Mouse (Mus musculus): ENCODE data around the gene Acot7. TPM values are rescaled to one million over a fixed set of nuclear protein-coding genes. Genes with fewer than 3 reads are reported as not detected.

Gene Acot7
- polyA plus RNA-seq, 1 experiment from 2014 or later: 51.1 TPM

GRCm38 (mm10) chr4:152287317-152288120 lies 109.6 kb downstream of the Acot7 start:
- Histone ChIP-seq H3K4me1 (replicated peaks; ENCODE audit: control insufficient read depth, insufficient read depth, low read length) (peaks cover 19% of the 10 kb centered on the region), H3K9ac (ENCODE audit: low read depth, low read length) (no peak overlapping the region)
- WGBS: 25% methylated on average over 19 of the region's 19 CpGs

DNA sequence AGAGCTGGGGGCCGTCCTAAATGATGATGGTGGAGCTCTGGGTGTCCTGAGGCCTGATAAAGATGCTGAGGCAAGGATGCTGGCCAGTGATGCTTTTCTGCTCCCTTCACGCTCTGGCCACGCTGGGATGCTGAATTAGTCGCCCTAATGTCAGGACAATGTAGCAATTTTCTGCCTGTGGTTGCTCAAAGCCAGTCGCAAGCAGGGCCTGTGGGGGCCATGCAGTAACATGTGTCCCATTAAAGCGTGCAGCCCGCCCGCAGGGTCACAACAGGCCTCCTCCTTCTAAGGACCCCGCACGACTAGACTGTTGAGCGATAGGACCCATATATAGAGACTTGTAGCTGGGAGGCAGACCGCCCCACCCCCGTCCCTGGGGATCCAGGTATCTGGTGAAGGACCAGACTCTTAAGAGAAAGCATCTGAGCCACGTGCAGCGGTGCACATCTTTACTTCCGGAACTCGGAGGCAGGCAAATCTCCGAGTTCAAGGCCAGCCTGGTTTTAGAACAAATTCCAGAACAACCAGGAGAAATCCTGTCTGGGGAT lies 110.5 kb downstream of the Acot7 start:
- DNase-seq (ENCODE audit: low spot score) (no peak), ATAC-seq (replicated peaks; ENCODE audit: low FRiP score) (no peak)
- Histone ChIP-seq H3K27me3 (replicated peaks; ENCODE audit: control insufficient read depth, insufficient read depth, low read length) (peaks cover 90% of the 10 kb centered on the region), H3K9me3 (ENCODE audit: control insufficient read depth, low read length) (no peaks in the 10 kb centered on the region), H3K4me3 (ENCODE audit: low read depth, low read length) (no peak overlapping the region), H3K9ac (ENCODE audit: low read depth, low read length) (no peak overlapping the region), H3K36me3 (ENCODE audit: control insufficient read depth, insufficient read depth, low read length) (no peaks in the 10 kb centered on the region), H3K27ac (ENCODE audit: low read depth, low read length) (no peak overlapping the region), H3K4me1 (replicated peaks; ENCODE audit: control insufficient read depth, insufficient read depth, low read length) (peaks cover 10% of the 10 kb centered on the region), H3K4me2 (no peak overlapping the region)
- WGBS: 59% methylated on average over 18 of the region's 18 CpGs

More at GRCm38 (mm10) chr4:152287317-152288120, 109.6 kb downstream of the Acot7 start:
- Histone ChIP-seq H3K4me2 (no peak overlapping the region), H3K36me3 (ENCODE audit: control insufficient read depth, insufficient read depth, low read length) (no peaks in the 10 kb centered on the region), H3K4me3 (ENCODE audit: low read depth, low read length) (no peak overlapping the region), H3K9me3 (ENCODE audit: control insufficient read depth, low read length) (no peaks in the 10 kb centered on the region), H3K27ac (ENCODE audit: low read depth, low read length) (no peak overlapping the region), H3K27me3 (replicated peaks; ENCODE audit: control insufficient read depth, insufficient read depth, low read length) (peaks cover 92% of the 10 kb centered on the region)
- no peak for DNase-seq (ENCODE audit: low spot score)
- no peak for ATAC-seq (replicated peaks; ENCODE audit: low FRiP score)

DNA sequence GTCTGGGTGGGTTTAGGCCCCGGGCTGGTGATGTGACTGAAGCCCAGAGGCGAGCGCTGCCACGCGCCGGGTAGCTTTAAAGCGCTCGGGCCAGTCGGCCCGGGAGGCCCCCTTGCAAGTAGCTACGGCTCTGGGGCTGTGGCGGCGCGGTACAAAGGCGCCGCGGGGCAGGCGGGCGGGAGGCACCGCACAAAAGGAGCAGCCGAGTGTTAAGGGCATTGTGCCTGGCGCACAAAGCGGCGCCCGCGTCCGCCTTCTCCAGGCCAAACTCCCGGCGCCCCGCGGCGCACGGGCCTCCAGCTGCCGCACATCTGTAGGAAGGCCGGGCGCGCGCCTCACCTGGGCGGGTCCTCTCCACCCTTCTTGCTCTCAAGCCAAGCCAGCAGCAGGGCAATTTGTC lies 112.5 kb downstream of the Acot7 start:
- peak overlapping the region; percentile 27; the same call in 1 of the 2 replicates for H3K4me2 ChIP-seq
- 3% methylated on average over 39 of the region's 39 CpGs for WGBS
- no peaks in the 10 kb centered on the region for H3K36me3 ChIP-seq (ENCODE audit: control insufficient read depth, insufficient read depth, low read length)

GRCm38 (mm10) chr4:152290991-152291390 lies 113.1 kb downstream of the Acot7 start:
- H3K4me1 ChIP-seq (replicated peaks; ENCODE audit: control insufficient read depth, insufficient read depth, low read length): peaks cover 14% of the 10 kb centered on the region
- H3K27ac ChIP-seq (ENCODE audit: low read depth, low read length): no peak overlapping the region
- DNase-seq (ENCODE audit: low spot score) (no peak), ATAC-seq (replicated peaks; ENCODE audit: low FRiP score) (no peak)
- no peaks in the 10 kb centered on the region for H3K9me3 ChIP-seq (ENCODE audit: control insufficient read depth, low read length)
- H3K27me3 ChIP-seq (replicated peaks; ENCODE audit: control insufficient read depth, insufficient read depth, low read length): peaks cover 71% of the 10 kb centered on the region
- H3K36me3 ChIP-seq (ENCODE audit: control insufficient read depth, insufficient read depth, low read length): no peaks in the 10 kb centered on the region
- no peak overlapping the region for H3K9ac ChIP-seq (ENCODE audit: low read depth, low read length)
- no peak overlapping the region for H3K4me2 ChIP-seq
- H3K4me3 ChIP-seq (ENCODE audit: low read depth, low read length): no peak overlapping the region
- 29% methylated on average over 11 of the region's 11 CpGs for WGBS

More for the DNA sequence above, 112.5 kb downstream of the Acot7 start:
- H3K4me1 ChIP-seq (replicated peaks; ENCODE audit: control insufficient read depth, insufficient read depth, low read length): peaks cover 11% of the 10 kb centered on the region
- H3K9me3 ChIP-seq (ENCODE audit: control insufficient read depth, low read length): no peaks in the 10 kb centered on the region
- H3K4me3 ChIP-seq (ENCODE audit: low read depth, low read length): 0 out of 2 replicates have a peak overlapping the region, but pooled peaks have one; percentile 10
- no peak overlapping the region for H3K9ac ChIP-seq (ENCODE audit: low read depth, low read length)
- H3K27me3 ChIP-seq (replicated peaks; ENCODE audit: control insufficient read depth, insufficient read depth, low read length): peaks cover 77% of the 10 kb centered on the region
- ATAC-seq (replicated peaks; ENCODE audit: low FRiP score) (no peak), DNase-seq (ENCODE audit: low spot score) (no peak)
- H3K27ac ChIP-seq (ENCODE audit: low read depth, low read length): no peak overlapping the region

DNA sequence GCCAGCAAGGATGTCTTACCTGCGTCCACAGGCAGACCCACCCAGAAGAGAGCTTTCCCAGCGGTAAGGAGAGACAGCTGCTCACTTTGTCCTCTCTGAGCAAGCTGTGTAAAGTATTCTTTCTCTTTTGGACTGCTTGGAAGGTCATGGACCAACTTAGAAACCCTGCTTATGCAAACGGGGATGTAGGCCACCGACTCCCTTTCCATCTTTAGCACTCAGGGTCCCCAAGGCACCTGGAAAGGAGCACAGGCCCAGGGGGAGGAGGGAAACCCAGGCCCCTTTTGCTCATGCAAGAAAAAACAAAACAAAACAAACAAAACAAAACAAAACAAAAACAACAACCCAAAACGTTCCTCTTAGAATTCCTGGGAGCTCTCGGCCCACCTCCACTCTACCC lies 113.6 kb downstream of the Acot7 start, which contains the start of gene Hes3:
TSS of gene Hes3 (minus strand) at position 101 of the 400 bp plus-strand sequence.
- ATAC-seq (replicated peaks; ENCODE audit: low FRiP score) (no peak), DNase-seq (ENCODE audit: low spot score) (no peak)
- WGBS: 26% methylated on average over 6 of the region's 6 CpGs
- H3K4me1 ChIP-seq (replicated peaks; ENCODE audit: control insufficient read depth, insufficient read depth, low read length): peaks cover 9% of the 10 kb centered on the region
- no peaks in the 10 kb centered on the region for H3K36me3 ChIP-seq (ENCODE audit: control insufficient read depth, insufficient read depth, low read length)
- no peak within 1 kb of the TSS for H3K9ac ChIP-seq (ENCODE audit: low read depth, low read length)
- no peak within 1 kb of the TSS for H3K27ac ChIP-seq (ENCODE audit: low read depth, low read length)
- H3K9me3 ChIP-seq (ENCODE audit: control insufficient read depth, low read length): no peaks in the 10 kb centered on the region
- peak within 1 kb of the TSS; percentile 27; the same call in 1 of the 2 replicates for H3K4me2 ChIP-seq
- peaks cover 65% of the 10 kb centered on the region for H3K27me3 ChIP-seq (replicated peaks; ENCODE audit: control insufficient read depth, insufficient read depth, low read length)
- H3K4me3 ChIP-seq (ENCODE audit: low read depth, low read length): 0 out of 2 replicates have a peak within 1 kb of the TSS, but pooled peaks have one; percentile 10

DNA sequence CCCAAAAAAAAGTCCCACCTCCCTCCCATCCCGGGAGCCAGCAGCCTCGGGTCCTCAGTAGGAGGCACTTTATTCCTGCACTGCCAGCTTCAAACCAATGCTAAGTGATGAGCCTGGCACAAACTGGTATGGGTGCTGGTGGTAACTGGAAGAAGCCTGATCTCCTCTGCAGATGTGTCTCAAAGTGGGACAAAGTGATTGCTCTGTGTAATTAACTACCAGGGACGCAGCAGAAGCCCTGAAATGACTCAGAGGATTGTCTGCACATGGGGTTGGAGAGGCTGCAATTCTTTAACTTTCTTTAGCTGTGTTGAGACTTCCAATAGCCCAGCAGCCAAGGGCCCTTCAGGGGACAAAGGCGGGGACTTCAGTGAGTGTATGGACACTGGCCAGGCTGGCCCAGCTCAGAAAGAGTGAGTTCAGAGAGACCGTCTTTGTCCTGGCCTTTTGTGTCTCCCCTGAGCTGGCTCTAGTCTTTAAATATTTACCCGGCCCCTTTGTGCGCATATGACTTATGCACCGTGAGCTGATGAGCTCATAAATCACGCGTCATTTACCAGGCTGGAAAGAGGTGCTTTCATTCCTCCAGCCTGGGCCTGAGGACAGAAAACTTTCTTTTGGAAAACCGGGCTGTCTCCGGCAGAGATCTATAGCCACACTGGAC lies 114.3 kb downstream of the Acot7 start:
- Histone ChIP-seq H3K4me1 (replicated peaks; ENCODE audit: control insufficient read depth, insufficient read depth, low read length) (peaks cover 9% of the 10 kb centered on the region), H3K9ac (ENCODE audit: low read depth, low read length) (no peak overlapping the region), H3K4me3 (ENCODE audit: low read depth, low read length) (no peak overlapping the region), H3K4me2 (no peak overlapping the region), H3K27ac (ENCODE audit: low read depth, low read length) (no peak overlapping the region), H3K9me3 (ENCODE audit: control insufficient read depth, low read length) (no peaks in the 10 kb centered on the region), H3K36me3 (ENCODE audit: control insufficient read depth, insufficient read depth, low read length) (no peaks in the 10 kb centered on the region), H3K27me3 (replicated peaks; ENCODE audit: control insufficient read depth, insufficient read depth, low read length) (peaks cover 58% of the 10 kb centered on the region)
- no peak for DNase-seq (ENCODE audit: low spot score)
- ATAC-seq (replicated peaks; ENCODE audit: low FRiP score): no peak
- 45% methylated on average over 12 of the region's 12 CpGs for WGBS

- 47% methylated on average over 10 of the region's 10 CpGs for WGBS
- ATAC-seq (replicated peaks; ENCODE audit: low FRiP score) (no peak), DNase-seq (ENCODE audit: low spot score) (no peak)
- peaks cover 44% of the 10 kb centered on the region for H3K27me3 ChIP-seq (replicated peaks; ENCODE audit: control insufficient read depth, insufficient read depth, low read length)
- H3K27ac ChIP-seq (ENCODE audit: low read depth, low read length): peak overlapping the region; percentile 43; the same call in 1 of the 2 replicates
- no peak overlapping the region for H3K4me3 ChIP-seq (ENCODE audit: low read depth, low read length)
- H3K9ac ChIP-seq (ENCODE audit: low read depth, low read length): no peak overlapping the region
- H3K36me3 ChIP-seq (ENCODE audit: control insufficient read depth, insufficient read depth, low read length): no peaks in the 10 kb centered on the region; the same call in 1 of the 2 replicates
- peaks cover 21% of the 10 kb centered on the region for H3K4me1 ChIP-seq (replicated peaks; ENCODE audit: control insufficient read depth, insufficient read depth, low read length)
- no peaks in the 10 kb centered on the region for H3K9me3 ChIP-seq (ENCODE audit: control insufficient read depth, low read length)
- H3K4me2 ChIP-seq: no peak overlapping the region
These were observed 116.4 kb downstream of the Acot7 start for GRCm38 (mm10) chr4:152294188-152294929.

DNA sequence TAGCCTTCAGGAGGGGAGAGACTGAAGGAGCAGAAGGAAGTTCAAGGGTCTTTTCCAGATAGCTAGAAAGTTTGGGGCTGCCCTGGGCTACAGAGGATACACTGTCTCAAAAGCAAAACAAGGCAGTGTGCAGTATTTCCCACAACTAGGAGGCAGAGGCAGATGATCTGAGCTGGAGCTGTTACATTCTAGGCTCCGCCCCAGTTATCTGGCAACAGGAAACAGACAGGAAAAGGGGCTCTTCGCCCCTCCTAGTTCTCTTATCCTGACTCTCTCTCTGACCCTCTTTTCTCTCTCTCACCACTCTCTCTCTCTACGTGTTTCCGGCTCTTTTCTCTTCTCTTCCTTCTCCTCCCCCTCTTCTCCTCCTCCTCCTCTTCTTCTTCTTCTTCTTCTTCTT lies 118.0 kb downstream of the Acot7 start:
- Histone ChIP-seq H3K4me3 (ENCODE audit: low read depth, low read length) (peak overlapping the region; percentile 20; the same call in 1 of the 2 replicates), H3K36me3 (ENCODE audit: control insufficient read depth, insufficient read depth, low read length) (peaks cover 7% of the 10 kb centered on the region; the same call in 1 of the 2 replicates), H3K9ac (ENCODE audit: low read depth, low read length) (no peak overlapping the region), H3K9me3 (ENCODE audit: control insufficient read depth, low read length) (no peaks in the 10 kb centered on the region), H3K4me1 (replicated peaks; ENCODE audit: control insufficient read depth, insufficient read depth, low read length) (peaks cover 18% of the 10 kb centered on the region), H3K27ac (ENCODE audit: low read depth, low read length) (peak overlapping the region; percentile 52), H3K27me3 (replicated peaks; ENCODE audit: control insufficient read depth, insufficient read depth, low read length) (peaks cover 30% of the 10 kb centered on the region), H3K4me2 (peak overlapping the region; percentile 28)
- WGBS: 18% methylated on average over 4 of the region's 4 CpGs
- ATAC-seq (replicated peaks; ENCODE audit: low FRiP score) (peak; percentile 36), DNase-seq (ENCODE audit: low spot score) (no peak)

All from liver, embryonic 11.5 days (tissue).